Mouse (Mus musculus) stomach, postnatal 0 days (tissue): ENCODE measurements at regions not wholly inside any gene's neighbourhood (a gene's known extent, or its start where the extent isn't known, plus 50 kb on each side); places are given as distances from the start of the nearest gene placed in this dataset.

Experiments
- CTCF ChIP-seq: IDR thresholded peaks from 2 replicates; pipeline ENCODE4 v1.5.1; 2016; ENCODE audit warnings: antibody characterized with exemption, low read depth, mild to moderate bottlenecking, moderate library complexity
- EP300 ChIP-seq: optimal IDR thresholded peaks from 2 replicates; pipeline ENCODE3; 2016; ENCODE audit warnings: antibody characterized with exemption

- TF ChIP-seq EP300, result no peak
- TF ChIP-seq CTCF, result no peak
These were observed 224.6 kb upstream of the Prkd1 start for GRCm38 (mm10) chr12:50873390-50874023.
